Mouse (Mus musculus) thymus, adult 2 months (tissue): Measurements from ENCODE around the gene Rps5.

ENCODE experiments used
- CTCF ChIP-seq: fragments of 200-500 bp; IDR thresholded peaks from 2 replicates; pipeline ENCODE4 v1.5.1; 2012; ENCODE audit warnings: mild to moderate bottlenecking, control low read depth, low read length, moderate library complexity, borderline replicate concordance; ENCODE audit not compliant: control insufficient read depth, poor library complexity, insufficient read depth; ENCODE audit errors: extremely low read depth
- POLR2A ChIP-seq: fragments of 200-500 bp; IDR thresholded peaks from 2 replicates; pipeline ENCODE4 v1.6.1; 2012; ENCODE audit warnings: mild to moderate bottlenecking, low read length, control low read depth, moderate library complexity; ENCODE audit not compliant: control insufficient read depth, poor library complexity, insufficient read depth; ENCODE audit errors: extremely low read depth

GRCm38 (mm10) chr7:12909498-12909962 lies 12.6 kb upstream of the Rps5 start:
- no peak for TF ChIP-seq POLR2A
- TF ChIP-seq CTCF: no peak
